Mouse (Mus musculus): Measurements from ENCODE around the gene Olfr1432.
"Not testable (repeated sequence)": the region's sequence is repeated elsewhere in the genome, so short reads cannot be mapped to it uniquely, and the experiment has no call there.

Gene Olfr1432

GRCm38 (mm10) chr19:12232496-12232895 is at the start of gene Olfr1432:
TSS of gene Olfr1432 (minus strand) at chr19:12232596.
- DNase-seq: not testable (repeated sequence)

- no peak for DNase-seq
Observed at GRCm38 (mm10) chr19:12279554-12279953, 47.2 kb upstream of the Olfr1432 start, which contains the start of gene Olfr1434. TSS of gene Olfr1434 (plus strand) at chr19:12279854.

GRCm38 (mm10) chr19:12260732-12261131 is 28.3 kb upstream of the Olfr1432 start, which contains the start of gene Olfr235:
TSS of gene Olfr235 (plus strand) at chr19:12261032.
- no peak for DNase-seq

GRCm38 (mm10) chr19:12241559-12241958 is 9.2 kb upstream of the Olfr1432 start, which contains the start of gene Olfr262:
TSS of gene Olfr262 (minus strand) at chr19:12241659.
- DNase-seq: no peak

DNA sequence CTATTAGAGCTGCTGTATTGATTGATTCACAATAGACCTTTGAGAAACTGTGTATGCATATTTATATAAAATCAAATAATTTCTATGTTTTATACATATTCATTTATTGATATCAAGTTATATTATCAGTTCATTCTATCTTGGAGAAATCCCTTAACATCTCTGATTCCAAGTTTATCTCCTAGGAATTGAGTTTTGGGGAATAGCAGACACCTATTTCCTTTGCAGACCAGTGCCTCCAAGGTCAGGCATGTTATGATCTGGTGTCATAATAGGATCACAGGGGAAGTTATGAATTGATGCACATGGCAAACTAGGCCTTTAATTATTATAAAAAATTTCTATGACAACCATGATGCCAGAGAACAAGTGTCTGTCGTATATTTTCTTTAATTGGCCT is 32.1 kb downstream of the Olfr1432 start, which contains the start of gene Olfr1431:
Gene Olfr1431 (plus strand): TSS at position 301 of the 400 bp plus-strand sequence.
- no peak for DNase-seq

DNA sequence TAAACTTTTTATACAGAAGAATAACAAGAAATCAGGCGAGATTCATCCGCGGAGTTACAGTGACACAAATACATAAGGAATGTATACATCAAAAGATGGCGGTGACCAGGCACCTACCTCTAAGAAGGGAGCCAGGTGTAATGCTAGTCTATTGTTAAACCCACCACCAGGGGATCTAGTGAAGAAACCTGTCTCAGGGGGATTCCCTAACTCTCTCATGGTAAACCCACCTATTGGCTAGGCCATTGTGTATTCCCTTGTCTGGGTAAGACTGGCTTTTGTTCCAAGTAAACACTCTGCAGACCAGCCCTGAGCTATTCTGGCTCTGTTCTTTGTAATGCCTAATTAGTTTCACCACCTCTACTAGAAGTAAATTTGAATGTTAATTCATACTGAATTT is 33.3 kb downstream of the Olfr1432 start:
- DNase-seq: not testable (repeated sequence)

Measured in layer of hippocampus, adult 9-11 months (tissue).